Mouse (Mus musculus) adrenal gland, postnatal 25 days (tissue): ENCODE data around the gene Chrnb4. TPM values are rescaled to one million over a fixed set of nuclear protein-coding genes. Genes with fewer than 3 reads are reported as not detected.

Experiments
- DNase-seq: peaks from one replicate; pipeline ENCODE4 v3.0.0; 2021; ENCODE audit warnings: mixed read lengths
- long read RNA-seq: library from polyadenylated mRNA; stranded (forward); transcript quantifications from one replicate; pipeline ENCODE4 v2.0.0, GENCODE M21; 2021
- total RNA-seq: library from RNA; stranded (reverse); gene quantifications from 2 replicates; pipeline ENCODE4 v1.2.3, GENCODE M21; 2021

The Chrnb4 gene
- total RNA-seq = 5.9 and 6.2 TPM in 2 replicates
- long read RNA-seq, partial matches to known transcripts = 0 of 6 reads
- long read RNA-seq, other reads (novel, unspliced or antisense) = 2 of 6 reads

- no peak for DNase-seq
Observed at GRCm38 (mm10) chr9:55048211-55048880, at the start of gene Chrnb4. Gene Chrnb4, minus strand, starts transcription at chr9:55048779.

DNA sequence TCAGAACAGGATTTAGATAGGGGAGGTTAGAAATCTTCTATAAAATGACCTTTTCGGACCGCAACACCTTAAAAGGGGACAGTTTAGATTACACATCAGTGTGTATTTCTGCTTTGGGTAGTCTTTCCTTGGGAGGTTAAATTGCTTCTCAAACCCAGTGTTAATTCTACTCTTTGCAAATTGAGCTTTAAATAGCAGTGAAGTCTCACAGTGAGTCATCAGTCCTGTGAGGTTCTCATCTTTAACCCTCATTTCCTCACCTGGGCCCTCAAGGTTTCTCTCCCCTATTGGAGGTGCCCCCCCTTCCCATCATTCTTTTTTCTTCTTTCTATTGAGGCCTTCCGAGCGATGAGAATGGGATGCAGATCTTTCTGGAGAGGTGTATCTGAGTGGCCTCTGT is 48.3 kb upstream of the Chrnb4 start:
- no peak for DNase-seq

DNA sequence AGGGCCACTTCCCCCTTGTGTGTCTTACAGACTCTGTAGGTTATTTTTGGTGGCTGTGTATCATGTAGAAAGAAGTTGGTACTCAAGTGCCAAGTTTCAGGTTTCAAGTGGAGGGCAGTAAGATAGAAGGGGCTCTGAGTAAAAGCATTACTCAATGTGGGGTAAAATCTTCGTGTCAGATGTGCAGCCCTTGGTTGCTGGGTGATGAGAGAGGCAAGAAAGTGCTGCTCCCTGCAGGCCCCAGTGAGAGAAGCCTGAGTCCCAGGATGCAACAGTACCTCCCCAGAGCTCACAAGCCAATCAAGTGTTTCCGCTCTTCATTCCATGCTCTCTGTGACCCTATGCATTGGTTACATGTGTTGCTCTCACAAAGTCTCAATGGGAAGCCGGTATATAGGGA is 47.5 kb upstream of the Chrnb4 start:
- no peak for DNase-seq

GRCm38 (mm10) chr9:55090141-55090540 is 41.6 kb upstream of the Chrnb4 start:
- no peak for DNase-seq

DNA sequence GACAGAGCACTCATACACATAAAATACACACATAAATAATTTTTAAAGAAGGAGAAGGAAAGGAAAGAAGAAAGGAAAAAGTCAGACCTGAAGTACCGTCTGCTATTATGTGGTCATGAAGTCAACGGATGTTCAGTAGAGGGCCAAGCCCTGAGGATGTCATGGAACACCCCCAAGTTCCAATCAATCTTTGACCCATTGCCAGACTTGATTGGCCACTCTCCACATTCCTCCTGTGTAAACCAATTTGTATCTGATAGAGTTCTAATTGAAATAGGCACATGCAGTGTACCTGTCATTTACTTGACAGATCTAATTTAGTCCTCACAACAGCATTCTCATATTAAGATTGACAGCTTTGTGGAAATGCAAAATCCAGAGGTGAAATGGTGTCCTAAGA is 40.6 kb upstream of the Chrnb4 start:
- DNase-seq = no peak

GRCm38 (mm10) chr9:55083154-55083913 is 34.8 kb upstream of the Chrnb4 start:
- no peak for DNase-seq

DNA sequence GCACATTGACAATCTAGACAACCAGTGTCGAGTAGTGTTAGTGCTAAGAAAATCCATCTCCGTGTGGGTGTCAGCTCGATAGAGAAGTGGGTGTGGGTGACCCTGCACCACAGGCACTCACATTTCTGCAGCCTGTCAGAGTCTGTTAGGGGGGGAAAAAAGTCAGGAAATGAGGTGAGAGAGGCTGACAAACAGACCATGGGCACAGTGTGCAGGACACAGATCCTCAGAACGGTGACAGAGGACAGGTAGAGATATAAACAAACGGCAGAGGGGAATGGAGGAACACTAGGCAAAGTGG is 19.3 kb upstream of the Chrnb4 start:
- DNase-seq = no peak

DNA sequence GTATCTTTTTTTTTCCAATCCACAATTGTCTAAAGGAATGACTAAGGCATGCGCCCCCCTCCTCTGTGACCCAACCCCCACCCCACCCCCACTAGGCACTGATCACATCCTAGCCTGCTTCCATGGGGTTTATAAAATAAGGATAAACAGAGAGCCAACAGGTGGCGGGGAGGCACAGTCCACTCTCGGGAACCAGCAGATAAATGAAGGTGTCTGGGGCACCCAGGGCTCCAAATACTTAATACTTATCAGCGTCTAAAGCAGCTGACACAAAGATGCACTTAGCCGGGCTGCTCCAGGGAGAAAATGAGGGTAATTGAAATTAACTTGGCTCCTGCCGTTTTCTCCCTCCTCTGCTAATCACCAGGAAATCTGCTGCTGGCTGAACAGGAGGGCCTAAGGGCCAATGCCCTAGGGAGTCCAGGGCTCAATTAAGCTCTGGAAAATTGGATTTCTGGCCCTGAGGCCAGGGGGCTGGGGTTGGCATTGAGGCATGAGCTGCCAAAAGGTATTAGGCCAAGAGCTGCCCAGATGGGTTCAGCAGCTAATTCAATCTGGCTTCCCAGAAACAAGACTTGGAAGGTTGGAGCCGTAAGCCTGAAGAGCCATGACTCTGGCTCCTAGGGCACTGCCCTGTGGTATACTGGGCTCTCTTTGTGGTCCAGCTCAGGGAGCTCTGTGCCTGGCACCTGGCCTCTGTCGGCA is 18.8 kb upstream of the Chrnb4 start:
- peak; percentile 6 for DNase-seq

DNA sequence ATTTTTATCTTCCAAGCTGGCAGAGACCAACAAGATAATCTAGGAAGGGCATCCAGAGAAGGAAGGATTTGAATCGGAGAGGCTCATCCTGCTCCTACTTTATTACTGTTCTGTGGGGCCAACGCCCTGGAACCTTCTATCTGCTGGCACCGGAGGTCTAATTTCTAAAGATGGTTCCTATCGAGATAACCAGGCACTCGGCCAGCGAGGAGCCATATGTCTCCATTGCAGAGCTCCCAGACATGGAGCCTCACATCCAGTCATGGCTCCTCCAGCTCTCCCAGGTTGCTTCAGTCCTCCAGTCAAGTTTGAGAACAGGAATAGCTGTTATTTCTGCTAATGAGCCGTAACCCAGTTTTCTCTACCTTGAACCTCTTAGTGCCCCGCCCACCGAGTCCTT is 16.7 kb upstream of the Chrnb4 start:
- no peak for DNase-seq

GRCm38 (mm10) chr9:55058067-55058466 is 9.5 kb upstream of the Chrnb4 start:
- no peak for DNase-seq

GRCm38 (mm10) chr9:55055386-55055930 is 6.9 kb upstream of the Chrnb4 start:
- DNase-seq = no peak

- no peak for DNase-seq
Observed at GRCm38 (mm10) chr9:55046764-55047163, 1.8 kb downstream of the Chrnb4 start.

- no peak for DNase-seq
Observed at GRCm38 (mm10) chr9:55045001-55045400, 3.6 kb downstream of the Chrnb4 start.

DNA sequence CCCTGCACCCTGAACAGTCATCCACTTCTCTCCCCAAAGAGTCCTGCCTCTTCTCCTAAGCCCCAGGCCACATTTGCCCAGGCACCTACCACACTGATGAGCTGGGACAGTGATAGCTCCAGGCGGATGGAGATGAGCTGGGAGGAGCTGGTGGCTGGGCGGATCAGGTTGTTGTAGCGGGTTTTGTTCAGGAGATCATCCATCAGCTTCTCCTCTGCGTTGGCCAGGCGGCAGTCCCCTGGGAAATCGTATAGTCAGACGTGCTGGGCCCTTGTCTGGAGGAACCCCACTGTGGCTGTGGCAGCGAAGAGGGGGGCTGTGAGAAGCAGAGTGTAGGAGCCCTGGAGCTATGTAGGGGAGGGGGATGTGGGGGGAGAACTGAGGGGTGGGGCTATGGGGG is 4.9 kb downstream of the Chrnb4 start:
- DNase-seq = no peak

DNA sequence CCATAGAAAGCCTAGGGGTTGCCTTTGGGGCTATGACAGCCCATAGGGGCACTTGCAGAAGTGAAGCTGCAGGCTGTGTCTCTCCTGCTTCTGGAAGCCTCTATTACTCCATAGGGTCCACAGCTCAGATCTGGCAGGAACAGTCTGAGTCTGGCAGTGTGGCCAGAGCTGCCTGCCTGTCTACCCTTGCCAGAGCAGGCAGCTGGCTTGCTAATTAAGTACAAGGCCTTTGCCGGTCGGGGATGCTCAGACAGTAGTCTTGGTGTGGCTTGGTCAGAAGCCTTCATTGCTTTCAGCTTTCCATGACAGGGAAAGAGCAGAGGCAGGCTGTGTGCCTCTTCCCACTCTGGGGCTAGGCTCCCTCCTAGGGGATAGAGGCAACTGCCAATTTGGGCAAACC is 7.2 kb downstream of the Chrnb4 start:
- DNase-seq = no peak

DNA sequence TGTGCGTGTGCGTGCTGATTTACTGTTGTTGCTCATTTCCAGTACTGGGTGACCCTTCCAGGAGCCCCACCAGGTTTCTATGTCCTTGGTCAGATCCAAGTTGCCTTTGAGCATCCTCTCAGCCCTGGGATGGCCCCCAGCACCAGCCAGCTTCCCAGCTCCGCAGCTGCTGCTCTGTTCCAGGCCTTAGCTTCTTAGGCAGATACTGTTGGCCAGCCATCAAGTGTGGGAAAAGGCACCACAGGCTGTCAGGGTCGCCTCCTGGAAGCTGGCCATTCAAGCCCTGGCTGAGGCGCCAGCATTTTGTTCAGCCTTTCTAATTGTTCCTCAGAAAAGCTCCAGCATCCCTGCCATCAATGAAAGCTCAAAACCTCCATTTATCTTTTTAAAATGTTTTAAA is 8.6 kb downstream of the Chrnb4 start:
- DNase-seq = no peak

DNA sequence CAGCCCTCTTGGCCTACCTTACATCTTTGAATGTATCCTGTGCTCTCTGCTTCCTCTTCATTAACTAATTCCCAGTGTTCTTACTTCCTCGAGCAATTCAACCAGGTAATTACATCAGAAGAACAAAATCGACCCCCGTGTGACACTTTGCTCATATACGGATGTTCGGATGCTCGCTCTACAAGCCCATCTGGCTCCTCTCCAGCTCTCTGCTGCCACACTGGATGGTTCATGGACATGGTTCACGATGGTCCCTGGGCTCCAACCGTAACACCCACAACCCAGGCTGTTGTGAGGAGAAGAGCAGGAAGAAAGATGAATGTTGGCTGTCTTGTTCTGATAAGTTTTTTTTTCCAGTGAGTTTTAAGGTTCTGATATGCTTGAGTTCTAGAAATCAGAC is 9.6 kb downstream of the Chrnb4 start:
- no peak for DNase-seq

DNA sequence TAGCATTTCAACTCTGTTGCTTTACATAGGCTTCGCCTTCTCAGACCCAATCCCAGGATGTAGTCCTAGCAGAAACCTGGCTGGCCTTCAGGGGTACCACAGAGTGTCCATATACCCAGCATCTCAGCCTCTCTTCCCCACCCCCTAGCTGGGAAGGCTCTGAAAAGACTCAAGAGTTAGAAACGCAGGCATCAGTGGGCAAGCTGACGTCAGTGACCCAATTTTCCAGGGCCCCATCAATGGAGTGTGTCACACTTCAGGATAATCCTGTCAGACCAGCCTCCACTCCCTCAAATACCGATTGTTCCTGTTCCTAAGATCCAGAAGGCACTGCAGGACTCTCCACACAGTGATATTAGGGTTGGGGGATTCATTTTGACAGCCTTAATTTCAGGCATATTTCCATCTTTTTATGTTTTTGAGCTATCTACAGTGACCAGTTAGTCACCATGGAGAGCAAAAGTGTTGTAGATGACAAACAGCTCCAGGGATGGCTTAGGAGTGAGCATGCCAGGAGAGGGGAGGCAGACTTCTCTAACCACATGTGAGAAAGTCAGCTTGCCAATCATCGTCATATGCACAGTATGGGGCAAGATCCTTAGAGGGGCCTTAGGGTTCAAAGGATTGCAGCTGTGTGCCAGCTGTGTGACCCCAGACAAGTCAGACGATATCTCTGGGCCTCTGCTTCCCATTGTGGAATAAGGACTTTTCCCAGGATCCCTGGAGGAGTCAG is 17.0 kb downstream of the Chrnb4 start:
- no peak for DNase-seq

DNA sequence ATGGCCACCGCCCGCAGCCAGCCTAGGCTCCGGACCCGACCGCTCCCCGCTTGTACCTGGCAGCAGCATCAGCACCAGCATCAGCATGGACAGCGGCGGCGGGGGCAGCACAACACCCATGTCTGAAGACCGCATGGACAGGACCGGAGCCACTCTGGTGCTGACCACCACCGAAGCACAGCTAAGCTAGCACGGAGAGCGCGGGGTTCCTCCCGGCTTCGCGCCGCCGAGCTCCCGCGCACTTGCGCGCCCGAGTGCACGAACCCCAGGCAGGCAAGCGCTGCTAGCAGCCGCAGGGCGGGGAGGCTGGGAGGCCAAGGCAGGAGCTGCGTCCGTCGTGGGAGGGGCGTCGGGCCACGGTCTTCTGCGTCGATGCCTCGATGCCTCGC is 22.3 kb downstream of the Chrnb4 start, which contains the start of gene Chrna3:
Chrna3 (minus strand) TSS at position 288 of the 389 bp plus-strand sequence.
- DNase-seq = peak; percentile 11

- DNase-seq = no peak
Observed at GRCm38 (mm10) chr9:55025534-55026274, 22.9 kb downstream of the Chrnb4 start.

- peak; percentile 85 for DNase-seq
Observed at GRCm38 (mm10) chr9:55023902-55024583, 24.5 kb downstream of the Chrnb4 start.
